Mouse (Mus musculus) erythroblast, embryonic 14.5 days (primary cell): ENCODE data around the gene Tm2d3.

Experiments
- GATA1 ChIP-seq: IDR thresholded peaks from 2 replicates; pipeline ENCODE4 v1.6.1; 2012; ENCODE audit warnings: low read length, inconsistent platforms, mixed read lengths
- TAL1 ChIP-seq: IDR thresholded peaks from 3 replicates; pipeline ENCODE4 v1.6.1; 2012; ENCODE audit warnings: low read length, inconsistent platforms, mixed read lengths

- TF ChIP-seq GATA1 (no peak), TAL1 (no peak)
These were observed 9.8 kb upstream of the Tm2d3 start for GRCm38 (mm10) chr7:65681166-65681565.
